Mouse (Mus musculus) limb, embryonic 14.5 days (tissue): Measurements from ENCODE around the gene Smyd3. TPM values are rescaled to one million over a fixed set of nuclear protein-coding genes. Genes with fewer than 3 reads are reported as not detected.

ENCODE experiments used
- ATAC-seq: fragments of 200-750 bp; cut with Nextera tagmentation; 2 replicates; pipeline ENCODE4 v1.8.0; 2017; ENCODE audit warnings: low read depth, moderate number of reproducible peaks, moderate TSS enrichment; ENCODE audit not compliant: low FRiP score
- DNase-seq: peaks from one replicate; pipeline ENCODE4 v3.0.0-alpha.2; 2015; ENCODE audit warnings: low spot score
- H3K27ac ChIP-seq: fragments of 300-500 bp; sonication (generic); replicated peaks from 2 replicates; pipeline ENCODE4 v1.5.1; 2014; ENCODE audit warnings: low read depth, mild to moderate bottlenecking, low read length, moderate library complexity, mixed read lengths
- H3K27me3 ChIP-seq: fragments of 300-500 bp; sonication (generic); 2 replicates; pipeline ENCODE4 v1.6.1; 2014; ENCODE audit warnings: low read length, mixed read lengths; ENCODE audit not compliant: control insufficient read depth, insufficient read depth
- H3K36me3 ChIP-seq: fragments of 300-500 bp; sonication (generic); 2 replicates; pipeline ENCODE4 v1.6.1; 2014; ENCODE audit warnings: mild to moderate bottlenecking, low read length, moderate library complexity, mixed read lengths; ENCODE audit not compliant: control insufficient read depth, insufficient read depth
- H3K4me1 ChIP-seq: fragments of 300-500 bp; sonication (generic); 2 replicates; pipeline ENCODE4 v1.6.1; 2014; ENCODE audit warnings: antibody characterized with exemption, low read length, mixed read lengths; ENCODE audit not compliant: control insufficient read depth, insufficient read depth
- H3K4me2 ChIP-seq: fragments of 300-500 bp; sonication (generic); replicated peaks from 2 replicates; pipeline ENCODE4 v1.6.1; 2014; ENCODE audit warnings: low read depth, mild to moderate bottlenecking, low read length, moderate library complexity; ENCODE audit not compliant: severe bottlenecking
- H3K4me3 ChIP-seq: fragments of 300-500 bp; sonication (generic); replicated peaks from 2 replicates; pipeline ENCODE4 v1.5.1; 2014; ENCODE audit warnings: low read length
- H3K9ac ChIP-seq: fragments of 300-500 bp; sonication (generic); 2 replicates; pipeline ENCODE4 v1.6.1; 2014; ENCODE audit warnings: mild to moderate bottlenecking, low read depth, low read length, moderate library complexity; ENCODE audit not compliant: severe bottlenecking
- H3K9me3 ChIP-seq: fragments of 300-500 bp; sonication (generic); 2 replicates; pipeline ENCODE4 v1.6.1; 2016; ENCODE audit warnings: low read length; ENCODE audit not compliant: control insufficient read depth
- POLR2A ChIP-seq: fragments of 200-500 bp; IDR thresholded peaks from 2 replicates; pipeline ENCODE4 v1.8.0; 2012; ENCODE audit warnings: inconsistent platforms, mild to moderate bottlenecking, moderate library complexity, borderline replicate concordance; ENCODE audit not compliant: insufficient read depth, insufficient read length; ENCODE audit errors: extremely low read depth
- WGBS: fragments of 180-500 bp; shearing (Covaris S2); extraction: QIAGEN DNeasy Blood & Tissue Kit; methylation state at CpG from one replicate; pipeline ENCODE4 v1.1.7; 2014; 5-methylcytosine and 5-hydroxymethylcytosine counted together
- polyA plus RNA-seq, 2 experiments: library from polyadenylated mRNA; depleted of rRNA in 1 of 2; stranded (reverse) in 1 of 2; unstranded in 1 of 2; fragments of >200 nt; fragmentation: Nextera tagmentation in 1 of 2; extraction: Ambion mirVana in 1 of 2; gene quantifications; 2 replicates each; pipeline versions ENCODE4 v1.2.1 to v1.2.3; 2012 to 2014

Smyd3 gene
- polyA plus RNA-seq, 2 experiments = 9.8 to 21.5 TPM

DNA sequence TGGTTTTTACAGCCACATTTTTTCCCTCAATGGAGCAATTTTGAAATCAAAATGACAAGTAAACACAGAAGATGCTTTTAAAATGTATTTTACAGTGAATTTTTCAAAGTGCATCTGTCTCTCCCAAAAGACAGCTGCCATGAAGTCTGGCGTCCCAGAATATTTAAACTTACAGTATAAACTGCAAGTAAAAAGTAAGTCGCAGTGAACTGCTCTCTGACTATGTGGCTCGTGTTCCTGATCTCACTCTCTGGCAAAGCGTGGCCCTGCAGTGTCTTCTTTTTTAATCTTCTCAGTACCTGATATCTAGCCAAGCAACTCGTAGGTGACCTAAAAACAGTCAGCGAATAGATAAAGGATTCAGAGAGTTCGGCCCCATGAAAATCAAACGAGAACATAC, 84.5 kb downstream of the Smyd3 start:
- 86% methylated on average over 8 of the region's 8 CpGs for WGBS
- no peak for TF ChIP-seq POLR2A
- no peak for ATAC-seq

DNA sequence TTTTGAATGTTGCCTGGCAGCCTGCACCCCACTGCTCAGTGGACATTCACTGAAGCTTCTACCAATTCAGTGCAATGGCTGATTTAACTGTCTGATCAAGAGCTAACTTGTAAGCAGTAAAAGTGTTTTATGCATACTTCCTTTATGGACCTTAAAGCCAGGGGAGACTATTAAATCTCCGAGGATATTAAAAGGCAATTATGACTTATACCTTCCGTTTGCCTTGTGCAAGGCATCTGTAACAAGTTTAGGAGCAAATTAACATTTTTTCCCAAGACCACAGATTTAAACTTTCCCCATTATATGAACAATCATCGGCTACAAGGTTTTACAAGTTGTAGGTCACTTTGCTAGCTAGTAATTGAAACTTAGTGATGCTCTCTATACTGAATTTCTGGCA, 87.8 kb downstream of the Smyd3 start:
- ATAC-seq (no peak), DNase-seq (peak; percentile 40)
- Histone ChIP-seq H3K9me3 (no peaks in the 10 kb centered on the region), H3K4me1 (no peaks in the 10 kb centered on the region), H3K4me3 (no peak overlapping the region), H3K27me3 (no peaks in the 10 kb centered on the region), H3K9ac (no peak overlapping the region), H3K4me2 (no peak overlapping the region), H3K36me3 (no peaks in the 10 kb centered on the region), H3K27ac (no peak overlapping the region)
- TF ChIP-seq POLR2A = no peak
- WGBS = 13% methylated on average over 3 of the region's 3 CpGs

More for the DNA sequence above, 84.5 kb downstream of the Smyd3 start:
- Histone ChIP-seq H3K4me2 (no peak overlapping the region), H3K9ac (no peak overlapping the region), H3K4me3 (no peak overlapping the region), H3K27ac (no peak overlapping the region), H3K9me3 (no peaks in the 10 kb centered on the region), H3K4me1 (no peaks in the 10 kb centered on the region), H3K36me3 (no peaks in the 10 kb centered on the region), H3K27me3 (no peaks in the 10 kb centered on the region)
- DNase-seq = no peak

DNA sequence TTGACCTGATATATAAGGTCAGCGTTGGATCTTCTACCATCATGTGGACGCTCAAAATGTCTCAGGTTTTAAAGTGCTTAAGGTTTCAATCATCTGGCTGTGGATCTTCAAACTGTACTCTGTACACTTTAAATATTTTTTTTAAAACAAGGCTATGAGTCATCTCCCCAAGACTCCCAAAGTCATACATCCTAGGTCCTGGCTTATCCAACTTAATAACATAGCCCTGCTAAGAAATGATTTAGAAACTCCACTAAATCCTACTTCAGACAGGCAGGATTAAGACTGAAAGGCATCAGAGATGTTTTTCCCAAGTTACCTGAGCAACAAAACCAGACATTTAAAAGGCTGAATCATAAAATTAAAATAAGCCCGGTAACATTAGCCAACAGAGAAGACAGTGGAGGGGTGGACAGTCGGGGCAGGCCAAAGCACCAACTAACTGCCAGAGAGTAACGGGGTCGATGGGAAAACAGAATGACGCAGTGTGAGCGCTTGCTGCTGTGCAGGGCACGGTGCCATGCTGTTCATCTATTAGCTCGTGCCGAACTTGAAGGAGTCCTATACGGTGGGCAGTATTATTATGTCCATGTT, 92.9 kb downstream of the Smyd3 start:
- no peaks in the 10 kb centered on the region for H3K4me1 ChIP-seq
- DNase-seq (no peak), ATAC-seq (no peak)
- H3K4me3 ChIP-seq = no peak overlapping the region
- no peaks in the 10 kb centered on the region for H3K9me3 ChIP-seq
- H3K9ac ChIP-seq = no peak overlapping the region
- TF ChIP-seq POLR2A = no peak
- no peak overlapping the region for H3K4me2 ChIP-seq
- no peaks in the 10 kb centered on the region for H3K36me3 ChIP-seq
- no peak overlapping the region for H3K27ac ChIP-seq
- 82% methylated on average over 12 of the region's 12 CpGs for WGBS
- no peaks in the 10 kb centered on the region for H3K27me3 ChIP-seq

DNA sequence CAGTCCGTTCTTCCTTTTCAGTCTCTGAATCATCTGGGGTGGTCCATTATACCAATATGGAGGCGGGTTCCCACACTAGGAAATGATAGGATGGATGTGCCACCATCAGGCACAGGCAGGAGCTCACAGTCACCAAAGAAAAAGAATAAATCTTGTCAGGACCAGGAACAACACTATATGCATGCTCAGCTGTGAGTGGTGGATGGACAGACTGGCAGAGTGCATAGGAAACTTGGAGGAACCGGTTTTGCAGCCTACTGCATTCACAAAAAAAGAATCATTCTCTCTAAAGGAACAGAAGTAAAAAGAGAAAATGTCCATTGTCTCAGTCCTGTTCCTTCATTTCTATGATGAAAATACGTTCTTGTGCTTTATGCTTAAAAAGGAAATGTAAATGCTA, 98.8 kb downstream of the Smyd3 start:
- H3K36me3 ChIP-seq = no peaks in the 10 kb centered on the region
- ATAC-seq (no peak), DNase-seq (no peak)
- H3K27me3 ChIP-seq = no peaks in the 10 kb centered on the region
- 72% methylated on average over 4 of the region's 4 CpGs for WGBS
- no peak overlapping the region for H3K4me2 ChIP-seq
- H3K9ac ChIP-seq = no peak overlapping the region
- H3K27ac ChIP-seq = no peak overlapping the region
- peaks cover 2% of the 10 kb centered on the region; the same call in 1 of the 2 replicates for H3K9me3 ChIP-seq
- no peaks in the 10 kb centered on the region for H3K4me1 ChIP-seq
- TF ChIP-seq POLR2A = no peak
- no peak overlapping the region for H3K4me3 ChIP-seq

DNA sequence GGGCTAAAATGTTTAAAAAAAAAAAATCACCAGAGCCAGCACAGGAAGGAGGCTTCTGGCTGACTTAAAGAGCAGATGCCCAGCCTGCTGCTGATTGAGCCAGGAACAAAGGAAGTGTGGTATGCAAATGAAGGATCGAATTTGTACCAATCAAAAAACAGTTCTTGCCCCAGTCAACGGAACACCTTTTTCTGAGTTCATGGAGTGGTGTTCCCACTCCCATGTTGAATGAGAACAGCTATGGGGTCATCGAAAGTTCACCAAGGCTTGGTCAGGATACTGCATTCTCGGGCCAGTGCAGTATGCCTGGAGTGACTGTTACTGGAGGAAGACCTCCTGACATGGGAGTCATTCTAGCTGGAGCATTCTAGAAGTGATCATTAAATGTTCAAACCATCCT, 109.8 kb downstream of the Smyd3 start:
- no peak for TF ChIP-seq POLR2A
- no peak for DNase-seq
- peaks cover 4% of the 10 kb centered on the region; the same call in 1 of the 2 replicates for H3K36me3 ChIP-seq
- no peak overlapping the region for H3K4me2 ChIP-seq
- no peak overlapping the region for H3K27ac ChIP-seq
- no peaks in the 10 kb centered on the region for H3K4me1 ChIP-seq
- no peak for ATAC-seq
- H3K9me3 ChIP-seq = peaks cover 2% of the 10 kb centered on the region; the same call in 1 of the 2 replicates
- 88% methylated on average over 4 of the region's 4 CpGs for WGBS
- no peak overlapping the region for H3K4me3 ChIP-seq
- H3K27me3 ChIP-seq = no peaks in the 10 kb centered on the region
- H3K9ac ChIP-seq = no peak overlapping the region
